Mouse (Mus musculus) R1 (cell line): Measurements from ENCODE around the gene Togaram1.

ENCODE experiments used
- DNase-seq: peaks from one replicate; pipeline ENCODE4 v3.0.0-alpha.2; 2018; ENCODE audit warnings: low read depth, low spot score

The Togaram1 gene

DNA sequence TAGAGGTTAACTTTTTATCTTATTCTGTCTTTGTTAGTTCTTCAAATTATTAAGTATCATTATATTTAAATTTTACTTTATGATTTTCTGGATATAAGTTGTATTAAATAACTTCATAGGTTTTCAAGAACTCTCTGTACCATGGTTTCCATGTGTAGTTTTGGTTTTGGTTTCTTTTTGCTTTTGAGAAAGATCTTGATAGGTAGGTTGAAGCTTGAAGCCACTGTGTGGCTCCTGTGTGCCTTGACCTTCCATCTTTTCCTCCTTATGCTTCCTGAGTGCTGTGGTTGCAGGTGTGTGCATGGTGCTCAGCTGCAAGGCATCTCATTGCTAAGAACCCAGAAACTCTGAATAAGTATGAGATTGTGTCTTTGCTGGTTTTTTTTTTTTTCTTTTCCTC lies 83.2 kb downstream of the Togaram1 start:
- DNase-seq, result no peak

- no peak for DNase-seq
These were observed 92.6 kb downstream of the Togaram1 start for GRCm38 (mm10) chr12:65058203-65058602.

- no peak for DNase-seq
These were observed 95.5 kb downstream of the Togaram1 start for GRCm38 (mm10) chr12:65061082-65061481.

GRCm38 (mm10) chr12:65065241-65065640 lies 99.6 kb downstream of the Togaram1 start:
- DNase-seq, result no peak

- DNase-seq, result no peak
These were observed 100.6 kb downstream of the Togaram1 start for GRCm38 (mm10) chr12:65066234-65066633.

GRCm38 (mm10) chr12:65068409-65068808 lies 102.8 kb downstream of the Togaram1 start:
- DNase-seq, result no peak
